Mouse (Mus musculus): ENCODE results near the gene Fam173a.

The Fam173a gene

GRCm38 (mm10) chr17:25792615-25793014 is at the start of gene Fam173a:
Fam173a (minus strand) TSS chr17:25792901.
- DNase-seq (ENCODE audit: low spot score in 2 of 2), result peak; percentile 76 to 79

- DNase-seq (ENCODE audit: low spot score in 2 of 2), result no peak
Measured at GRCm38 (mm10) chr17:25841117-25841880, 48.6 kb upstream of the Fam173a start, which contains the start of gene Gm20683. Gm20683 (minus strand) TSS chr17:25841763.

- no peak for DNase-seq (ENCODE audit: low spot score in 2 of 2)
Measured at GRCm38 (mm10) chr17:25840519-25840918, 47.8 kb upstream of the Fam173a start.

- DNase-seq (ENCODE audit: low spot score in 2 of 2), result no peak
Measured at GRCm38 (mm10) chr17:25839455-25840235, 46.9 kb upstream of the Fam173a start.

GRCm38 (mm10) chr17:25838904-25839303 is 46.2 kb upstream of the Fam173a start:
- DNase-seq (ENCODE audit: low spot score in 2 of 2), result no peak

GRCm38 (mm10) chr17:25837533-25837932 is 44.8 kb upstream of the Fam173a start:
- no peak for DNase-seq (ENCODE audit: low spot score in 2 of 2)

- DNase-seq (ENCODE audit: low spot score in 2 of 2), result peak; percentile 82 to 83
Measured at GRCm38 (mm10) chr17:25837076-25837410, 44.3 kb upstream of the Fam173a start, which contains the start of gene Rhbdl1. Rhbdl1 (minus strand) TSS chr17:25837295.

GRCm38 (mm10) chr17:25836397-25837075 is 43.8 kb upstream of the Fam173a start:
- no peak for DNase-seq (ENCODE audit: low spot score in 2 of 2)

- DNase-seq (ENCODE audit: low spot score in 2 of 2), result no peak
Measured at GRCm38 (mm10) chr17:25835816-25836215, 43.1 kb upstream of the Fam173a start.

- no peak for DNase-seq (ENCODE audit: low spot score in 2 of 2)
Measured at GRCm38 (mm10) chr17:25835301-25835700, 42.6 kb upstream of the Fam173a start.

GRCm38 (mm10) chr17:25834595-25835222 is 42.0 kb upstream of the Fam173a start:
- no peak for DNase-seq (ENCODE audit: low spot score in 2 of 2)

- DNase-seq (ENCODE audit: low spot score in 2 of 2), result no peak
Measured at GRCm38 (mm10) chr17:25833961-25834594, 41.4 kb upstream of the Fam173a start.

GRCm38 (mm10) chr17:25833291-25833663 is 40.6 kb upstream of the Fam173a start, which contains the start of gene Stub1:
Stub1 (minus strand) TSS chr17:25833404.
- DNase-seq (ENCODE audit: low spot score in 2 of 2), result peak; percentile 87 to 90

- DNase-seq (ENCODE audit: low spot score in 2 of 2), result peak; percentile 98 to 99
Measured at GRCm38 (mm10) chr17:25832436-25833290, 40.0 kb upstream of the Fam173a start.

GRCm38 (mm10) chr17:25831451-25832281 is 39.0 kb upstream of the Fam173a start:
- no peak for DNase-seq (ENCODE audit: low spot score in 2 of 2)

- no peak for DNase-seq (ENCODE audit: low spot score in 2 of 2)
Measured at GRCm38 (mm10) chr17:25830806-25831431, 38.2 kb upstream of the Fam173a start.

- no peak for DNase-seq (ENCODE audit: low spot score in 2 of 2)
Measured at GRCm38 (mm10) chr17:25830200-25830753, 37.6 kb upstream of the Fam173a start.

GRCm38 (mm10) chr17:25829558-25830017 is 36.9 kb upstream of the Fam173a start:
- DNase-seq (ENCODE audit: low spot score in 2 of 2), result no peak
